Mouse (Mus musculus) forebrain, embryonic 12.5 days (tissue): ENCODE data around the gene Osbpl2. TPM values are rescaled to one million over a fixed set of nuclear protein-coding genes. Genes with fewer than 3 reads are reported as not detected.
A peak's percentile ranks its signal among the peaks of the same experiment; 100 is the strongest.

ENCODE experiments used
- ATAC-seq: fragments of 200-750 bp; cut with Nextera tagmentation; 2 replicates; pipeline ENCODE4 v1.8.0; 2017; ENCODE audit warnings: moderate TSS enrichment; ENCODE audit not compliant: low FRiP score
- H3K27ac ChIP-seq: fragments of 300-500 bp; sonication (generic); 2 replicates; pipeline ENCODE4 v1.5.1; 2016; ENCODE audit warnings: mild to moderate bottlenecking
- H3K27me3 ChIP-seq: fragments of 300-500 bp; sonication (generic); 2 replicates; pipeline ENCODE4 v1.6.1; 2016; ENCODE audit warnings: mild to moderate bottlenecking
- H3K36me3 ChIP-seq: fragments of 300-500 bp; sonication (generic); replicated peaks from 2 replicates; pipeline ENCODE4 v1.6.1; 2016; ENCODE audit warnings: mild to moderate bottlenecking
- H3K4me1 ChIP-seq: fragments of 300-500 bp; sonication (generic); 2 replicates; pipeline ENCODE4 v1.6.1; 2016
- H3K4me2 ChIP-seq: fragments of 300-500 bp; sonication (generic); 2 replicates; pipeline ENCODE4 v1.6.1; 2016; ENCODE audit warnings: mild to moderate bottlenecking, moderate library complexity
- H3K4me3 ChIP-seq: fragments of 300-500 bp; sonication (generic); replicated peaks from 2 replicates; pipeline ENCODE4 v1.5.1; 2016; ENCODE audit warnings: mild to moderate bottlenecking
- H3K9ac ChIP-seq: fragments of 300-500 bp; sonication (generic); 2 replicates; pipeline ENCODE4 v1.6.1; 2016; ENCODE audit warnings: mild to moderate bottlenecking
- H3K9me3 ChIP-seq: fragments of 300-500 bp; sonication (generic); 2 replicates; pipeline ENCODE4 v1.6.1; 2016
- WGBS: fragments of 180-500 bp; shearing (Covaris S2); methylation state at CpG from one replicate; pipeline ENCODE4 v1.1.7; 2016; 5-methylcytosine and 5-hydroxymethylcytosine counted together
- polyA plus RNA-seq: library from polyadenylated mRNA; unstranded; fragments of >200 nt; fragmentation: Nextera tagmentation; extraction: Ambion mirVana; gene quantifications from 2 replicates; pipeline ENCODE4 v1.2.1, GENCODE M21; 2016

Gene Osbpl2
- polyA plus RNA-seq, 1 experiment from 2014 or later: 46.2 TPM

DNA sequence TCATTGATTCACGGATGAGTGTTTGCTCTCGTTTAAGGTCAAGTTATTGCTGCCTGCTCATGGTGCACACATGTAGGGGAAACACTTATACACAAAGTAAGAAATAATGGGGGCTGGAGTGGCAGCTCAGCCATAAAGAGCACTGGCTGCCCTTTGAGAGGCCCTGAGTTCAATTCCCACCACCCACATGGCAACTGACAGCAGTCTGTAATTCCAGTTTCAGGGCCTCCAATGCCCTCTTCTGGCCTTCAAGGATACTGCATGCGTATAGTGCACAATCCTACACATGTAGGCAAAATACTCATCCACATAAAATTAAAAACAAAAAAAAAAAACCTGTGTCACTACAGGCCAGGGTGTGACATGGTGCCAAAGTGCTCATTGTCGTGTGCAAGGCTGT lies 31.6 kb upstream of the Osbpl2 start:
- Histone ChIP-seq H3K27me3 (no peaks in the 10 kb centered on the region), H3K27ac (no peak overlapping the region), H3K36me3 (peaks cover 27% of the 10 kb centered on the region), H3K4me1 (peaks cover 2% of the 10 kb centered on the region; the same call in 1 of the 2 replicates), H3K9me3 (no peaks in the 10 kb centered on the region), H3K4me3 (no peak overlapping the region), H3K4me2 (no peak overlapping the region), H3K9ac (no peak overlapping the region)
- WGBS: 94% methylated on average over 4 of the region's 4 CpGs
- ATAC-seq: no peak

DNA sequence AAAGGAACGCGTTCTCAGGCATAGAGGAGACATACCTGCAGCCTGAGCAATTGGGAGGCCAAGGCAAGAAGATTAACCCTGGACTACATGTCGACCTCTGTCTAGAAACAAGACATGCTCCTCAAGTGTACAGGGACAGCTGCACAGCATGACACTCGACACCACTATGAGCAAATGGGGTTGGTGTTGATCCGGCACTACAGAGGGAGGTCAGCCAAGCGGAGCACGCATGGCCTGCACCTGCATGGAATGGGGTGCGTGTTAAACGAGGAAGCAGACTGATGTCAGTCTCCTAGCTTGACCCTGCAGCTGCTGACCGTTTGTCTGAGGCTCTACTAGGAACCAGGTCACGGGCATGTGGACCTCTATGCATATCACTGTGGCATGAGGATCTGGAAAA lies 28.8 kb upstream of the Osbpl2 start:
- 72% methylated on average over 11 of the region's 11 CpGs for WGBS
- ATAC-seq: no peak
- H3K4me2 ChIP-seq: no peak overlapping the region
- no peaks in the 10 kb centered on the region for H3K9me3 ChIP-seq
- H3K27me3 ChIP-seq: no peaks in the 10 kb centered on the region
- peaks cover 4% of the 10 kb centered on the region for H3K4me1 ChIP-seq
- no peak overlapping the region for H3K27ac ChIP-seq
- no peak overlapping the region for H3K9ac ChIP-seq
- no peak overlapping the region for H3K4me3 ChIP-seq
- peaks cover 11% of the 10 kb centered on the region for H3K36me3 ChIP-seq

DNA sequence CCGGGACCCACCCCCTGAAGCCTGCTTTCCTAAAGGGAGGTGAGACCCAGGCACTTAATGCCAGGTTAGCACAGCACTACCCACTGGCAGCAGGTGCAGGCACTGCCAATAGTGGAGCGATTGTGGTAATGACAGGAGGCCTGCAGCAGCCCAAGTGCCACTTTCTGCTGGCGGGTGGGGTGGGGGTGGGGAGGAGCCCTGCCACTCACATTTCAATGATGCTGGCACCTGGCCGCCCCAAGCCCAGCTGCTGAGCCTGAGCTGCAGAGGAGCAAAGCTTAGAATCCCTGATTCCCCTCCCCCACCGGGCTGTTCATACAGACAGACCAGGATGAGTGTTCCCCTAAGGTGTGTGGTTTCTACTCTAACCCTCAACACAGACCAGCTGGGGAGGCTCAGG lies 23.4 kb upstream of the Osbpl2 start:
- Histone ChIP-seq H3K27ac (peak overlapping the region; percentile 32; the same call in 1 of the 2 replicates), H3K9ac (0 out of 2 replicates have a peak overlapping the region, but pooled peaks have one; percentile 12), H3K9me3 (no peaks in the 10 kb centered on the region), H3K4me3 (no peak overlapping the region), H3K27me3 (peaks cover 43% of the 10 kb centered on the region), H3K4me1 (peaks cover 31% of the 10 kb centered on the region), H3K36me3 (no peaks in the 10 kb centered on the region), H3K4me2 (no peak overlapping the region)
- WGBS: 34% methylated on average over 5 of the region's 5 CpGs
- ATAC-seq: peak; percentile 67

DNA sequence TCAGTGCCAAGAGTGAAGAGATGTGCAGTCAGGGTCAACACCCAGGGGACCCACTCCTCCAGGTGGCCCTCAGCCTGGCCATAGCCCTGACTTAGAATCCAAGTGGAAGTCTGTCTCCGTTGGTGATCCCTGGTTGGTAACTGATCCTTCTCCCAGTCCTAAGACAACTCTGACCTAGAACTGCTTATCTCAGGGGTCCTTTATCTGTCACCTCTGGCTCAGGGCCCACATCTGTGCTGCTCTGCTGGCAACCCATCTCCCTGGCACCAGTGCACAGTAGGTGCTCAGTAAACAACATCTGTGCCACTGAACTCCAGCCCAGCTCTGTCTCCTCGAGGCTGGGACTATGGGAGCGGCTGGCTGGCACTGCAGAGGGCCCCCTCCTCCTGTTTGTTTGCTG lies 21.5 kb upstream of the Osbpl2 start:
- H3K4me3 ChIP-seq: no peak overlapping the region
- peaks cover 62% of the 10 kb centered on the region for H3K27me3 ChIP-seq
- H3K4me2 ChIP-seq: no peak overlapping the region
- peaks cover 34% of the 10 kb centered on the region for H3K4me1 ChIP-seq
- 45% methylated on average over 3 of the region's 3 CpGs for WGBS
- no peaks in the 10 kb centered on the region for H3K36me3 ChIP-seq
- H3K27ac ChIP-seq: peak overlapping the region; percentile 50; the same call in 1 of the 2 replicates
- no peaks in the 10 kb centered on the region for H3K9me3 ChIP-seq
- peak; percentile 31; the same call in 1 of the 2 replicates for ATAC-seq
- no peak overlapping the region for H3K9ac ChIP-seq

DNA sequence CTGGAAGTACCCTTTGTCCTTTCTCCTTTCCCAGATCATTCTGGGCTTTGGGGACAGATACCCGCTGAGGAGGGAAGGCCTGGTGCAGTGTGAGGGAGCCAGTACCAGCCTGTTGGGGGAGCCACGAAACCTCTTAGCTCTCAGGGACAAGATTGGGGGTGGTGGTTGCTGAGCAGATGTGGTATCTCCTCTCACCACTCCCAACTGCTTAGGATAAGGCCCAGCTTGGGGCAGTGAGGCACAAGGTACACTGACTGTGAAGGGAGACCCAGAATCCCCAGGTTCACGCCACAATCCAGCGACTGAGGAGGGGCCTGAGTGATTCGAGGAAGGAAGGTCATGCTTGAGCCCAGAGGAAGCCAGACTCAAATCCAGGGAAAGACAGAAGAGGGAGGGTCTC lies 20.9 kb upstream of the Osbpl2 start:
- no peaks in the 10 kb centered on the region for H3K9me3 ChIP-seq
- WGBS: 36% methylated on average over 5 of the region's 5 CpGs
- 0 out of 2 replicates have a peak, but pooled peaks have one; percentile 15 for ATAC-seq
- no peak overlapping the region for H3K4me2 ChIP-seq
- no peak overlapping the region for H3K4me3 ChIP-seq
- H3K27me3 ChIP-seq: peaks cover 67% of the 10 kb centered on the region
- no peaks in the 10 kb centered on the region for H3K36me3 ChIP-seq
- H3K4me1 ChIP-seq: peaks cover 40% of the 10 kb centered on the region
- peak overlapping the region; percentile 50; the same call in 1 of the 2 replicates for H3K27ac ChIP-seq
- no peak overlapping the region for H3K9ac ChIP-seq

DNA sequence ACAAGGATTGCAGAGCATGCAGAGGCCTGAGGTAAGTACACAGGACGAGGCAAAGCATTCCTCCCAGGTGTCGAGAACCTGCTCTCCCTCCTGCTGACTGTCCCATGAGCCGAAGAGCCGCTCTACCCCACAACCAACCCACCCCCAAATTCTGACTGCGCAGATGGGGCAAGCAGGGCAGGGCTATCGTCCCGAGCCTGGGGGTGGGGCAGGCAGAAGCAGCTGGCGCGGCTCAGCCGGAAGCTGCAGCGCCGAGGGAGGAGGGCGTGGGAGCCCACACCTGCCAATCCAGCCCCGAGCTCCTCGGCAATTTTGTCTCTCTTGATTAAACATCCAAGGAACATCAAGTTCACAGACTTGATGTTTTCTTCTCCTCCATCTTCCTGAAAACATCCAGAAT lies 19.6 kb upstream of the Osbpl2 start:
- 13% methylated on average over 15 of the region's 15 CpGs for WGBS
- H3K4me2 ChIP-seq: peak overlapping the region; percentile 6; the same call in 1 of the 2 replicates

DNA sequence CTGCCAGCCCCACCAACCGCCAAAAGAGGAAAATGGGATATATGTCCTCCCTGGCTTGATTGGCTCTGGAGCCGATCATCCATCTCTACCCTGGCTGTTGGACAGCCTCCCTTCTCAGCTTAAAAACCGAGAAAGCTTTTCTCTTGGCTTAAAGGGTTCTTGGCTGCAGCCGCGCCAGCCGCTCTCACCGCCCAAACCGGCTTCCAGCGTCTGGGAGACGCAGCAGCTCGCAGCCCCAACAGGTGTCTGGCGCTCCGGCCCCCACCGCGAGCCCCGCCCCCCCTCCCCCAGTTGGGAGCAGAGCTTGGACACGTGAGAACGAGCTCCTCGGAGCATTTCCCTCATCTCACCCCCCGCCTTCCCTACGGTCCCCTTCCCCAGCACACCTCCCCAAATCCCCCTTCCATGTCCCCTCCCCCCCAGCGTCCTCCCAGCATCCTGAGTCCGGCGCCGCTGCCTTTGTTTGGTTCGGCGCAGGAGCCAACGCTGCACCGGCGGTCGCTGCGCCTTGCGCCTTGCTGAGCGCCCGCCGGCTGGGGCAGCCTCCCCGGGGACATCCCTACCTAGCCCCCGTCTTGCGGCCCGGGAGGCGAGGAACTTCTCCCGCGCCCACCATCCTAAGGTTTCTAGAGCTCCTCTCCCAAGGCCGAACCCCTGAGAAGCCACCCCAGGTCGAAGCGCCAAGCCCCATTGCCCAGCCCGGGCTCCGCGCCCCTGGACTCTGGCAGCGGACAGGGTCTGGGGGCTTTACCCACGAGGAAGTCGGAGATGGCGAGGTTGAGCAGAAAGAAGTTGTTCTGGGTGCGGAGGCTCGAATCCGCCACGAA lies 15.7 kb upstream of the Osbpl2 start:
- H3K27ac ChIP-seq: no peak overlapping the region
- H3K27me3 ChIP-seq: peaks cover 81% of the 10 kb centered on the region
- H3K36me3 ChIP-seq: no peaks in the 10 kb centered on the region
- no peak for ATAC-seq
- WGBS: under 1% methylated on average over 55 of the region's 57 CpGs
- peak overlapping the region; percentile 96 for H3K4me2 ChIP-seq
- peaks cover 48% of the 10 kb centered on the region for H3K4me1 ChIP-seq
- peak overlapping the region; percentile 57 for H3K4me3 ChIP-seq
- peak overlapping the region; percentile 62 for H3K9ac ChIP-seq
- no peaks in the 10 kb centered on the region for H3K9me3 ChIP-seq

More for the DNA sequence above, 19.6 kb upstream of the Osbpl2 start:
- Histone ChIP-seq H3K4me1 (peaks cover 51% of the 10 kb centered on the region), H3K27ac (no peak overlapping the region), H3K36me3 (no peaks in the 10 kb centered on the region), H3K4me3 (no peak overlapping the region), H3K27me3 (peaks cover 81% of the 10 kb centered on the region), H3K9ac (no peak overlapping the region), H3K9me3 (no peaks in the 10 kb centered on the region)
- no peak for ATAC-seq

DNA sequence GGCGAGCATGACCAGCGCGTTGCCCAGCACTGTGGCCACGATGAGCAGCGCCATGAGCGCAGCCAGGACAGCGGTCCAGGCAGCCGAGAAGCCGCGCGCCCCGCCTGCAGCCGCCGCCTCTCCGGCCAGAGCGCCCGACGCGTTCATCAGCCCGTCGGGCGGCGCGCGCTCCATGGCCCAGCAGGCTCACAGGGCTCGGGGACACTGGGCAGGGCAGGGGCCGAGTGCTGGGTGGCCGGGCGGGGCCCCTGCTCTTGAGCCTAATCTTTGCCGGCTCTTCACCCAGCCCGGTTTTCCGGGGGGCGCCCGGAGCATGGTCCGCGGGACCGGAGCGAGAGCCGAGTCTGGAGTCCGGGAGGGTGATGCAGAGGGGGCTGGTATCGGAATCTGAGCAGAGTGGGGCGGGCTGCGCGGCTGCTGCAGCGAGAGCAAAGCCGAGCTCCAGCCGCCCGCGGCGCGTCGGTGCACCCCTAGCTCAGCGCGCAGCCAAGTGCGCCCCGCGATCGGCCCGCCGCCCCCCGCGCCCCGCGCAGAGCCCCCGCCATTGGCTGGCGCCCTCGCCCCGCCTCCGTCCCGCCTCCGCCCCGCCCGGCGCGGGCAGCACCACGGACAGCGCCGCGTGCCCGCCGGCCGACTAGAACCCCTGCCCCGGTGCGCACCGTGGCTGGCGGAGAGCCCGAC lies 15.0 kb upstream of the Osbpl2 start, which contains the start of gene Hrh3:
TSS of gene Hrh3 (minus strand) at position 511 of the 681 bp plus-strand sequence.
- H3K27me3 ChIP-seq: peaks cover 74% of the 10 kb centered on the region
- WGBS: under 1% methylated on average over 74 of the region's 87 CpGs
- peaks cover 44% of the 10 kb centered on the region for H3K4me1 ChIP-seq
- peak within 1 kb of the TSS; percentile 62 for H3K9ac ChIP-seq
- no peaks in the 10 kb centered on the region for H3K36me3 ChIP-seq
- peak within 1 kb of the TSS; percentile 57 for H3K4me3 ChIP-seq
- H3K9me3 ChIP-seq: no peaks in the 10 kb centered on the region
- peak; percentile 86 for ATAC-seq
- no peak within 1 kb of the TSS for H3K27ac ChIP-seq
- H3K4me2 ChIP-seq: peak within 1 kb of the TSS; percentile 96

DNA sequence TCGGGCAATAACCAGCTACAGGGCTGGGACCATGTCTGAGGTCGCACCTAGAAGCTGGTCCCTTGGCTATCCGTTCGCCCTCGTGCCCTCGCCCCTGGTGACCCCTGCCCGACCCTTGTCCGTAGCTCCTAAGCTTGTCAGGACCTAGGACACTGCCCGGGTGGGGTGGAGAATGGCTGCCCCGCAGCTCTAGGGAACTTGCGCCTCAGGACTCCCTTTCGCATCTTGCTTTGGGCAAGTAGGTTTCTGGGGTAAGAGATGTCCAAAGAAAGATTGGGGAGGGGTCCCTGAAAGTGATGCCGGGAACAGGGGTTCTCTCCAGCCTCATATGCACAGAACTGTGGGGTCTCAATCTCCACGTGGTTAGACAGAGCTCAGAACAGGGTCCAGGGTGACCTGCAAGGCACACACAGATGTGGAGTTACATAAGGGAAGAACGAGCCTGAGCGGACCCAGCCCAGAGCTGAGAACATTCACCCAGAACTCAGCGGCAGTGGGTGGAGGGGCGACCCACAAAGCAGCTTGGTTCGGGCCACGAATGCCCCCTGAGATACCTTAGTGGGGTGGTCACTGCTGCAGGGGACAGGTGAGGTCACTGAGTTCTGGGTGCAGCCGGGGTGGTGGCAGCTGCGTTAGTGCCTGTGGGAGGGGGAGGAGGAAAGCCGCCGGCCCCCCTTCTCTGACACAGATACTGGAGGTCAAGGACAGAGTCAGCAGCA lies 14.3 kb upstream of the Osbpl2 start:
- Histone ChIP-seq H3K4me2 (peak overlapping the region; percentile 96), H3K9me3 (no peaks in the 10 kb centered on the region), H3K36me3 (no peaks in the 10 kb centered on the region), H3K4me1 (peaks cover 37% of the 10 kb centered on the region), H3K4me3 (peak overlapping the region; percentile 57), H3K27ac (no peak overlapping the region), H3K9ac (peak overlapping the region; percentile 62; the same call in 1 of the 2 replicates), H3K27me3 (peaks cover 68% of the 10 kb centered on the region)
- WGBS: 6% methylated on average over 24 of the region's 24 CpGs
- peak; percentile 24 for ATAC-seq

DNA sequence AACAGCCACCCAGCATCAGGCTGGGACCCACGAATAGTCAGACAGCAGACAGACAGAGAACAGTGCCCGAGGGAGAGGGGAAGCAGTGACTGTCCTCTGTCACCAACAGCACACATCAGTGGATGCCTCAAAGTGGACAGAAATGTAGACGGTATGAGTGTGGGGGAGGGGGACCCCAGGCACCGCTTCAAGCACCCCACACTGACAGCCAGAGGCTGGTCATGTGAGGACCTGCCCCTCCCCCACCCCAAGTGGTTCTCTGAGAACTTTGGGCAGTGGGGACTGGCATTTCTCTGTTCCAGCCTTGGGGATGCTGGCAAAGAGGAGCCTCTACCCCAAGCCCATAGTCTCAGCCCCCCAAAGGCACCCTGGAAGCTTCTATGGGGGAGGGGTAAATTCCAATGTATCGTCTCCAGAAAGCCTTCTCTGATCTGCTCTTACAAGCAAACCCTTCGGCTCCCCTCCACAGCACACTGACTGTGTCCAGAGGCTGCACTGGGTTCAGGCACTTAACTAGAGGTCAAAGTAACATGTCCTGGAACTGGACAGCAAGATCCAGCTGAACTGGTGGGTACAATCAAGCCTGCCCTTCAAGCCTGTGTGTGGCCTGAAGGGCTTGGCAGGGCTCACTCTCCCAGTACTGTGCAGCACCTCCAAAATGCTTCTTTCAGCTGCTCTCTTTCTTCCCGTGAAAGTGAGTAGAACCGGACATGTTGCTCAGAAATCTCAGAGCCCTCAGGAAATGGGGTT lies 13.5 kb upstream of the Osbpl2 start:
- WGBS: 21% methylated on average over 8 of the region's 8 CpGs
- no peak overlapping the region for H3K27ac ChIP-seq
- H3K36me3 ChIP-seq: no peaks in the 10 kb centered on the region
- H3K9me3 ChIP-seq: no peaks in the 10 kb centered on the region
- H3K4me3 ChIP-seq: no peak overlapping the region
- no peak for ATAC-seq
- 0 out of 2 replicates have a peak overlapping the region, but pooled peaks have one; percentile 96 for H3K4me2 ChIP-seq
- H3K4me1 ChIP-seq: peaks cover 31% of the 10 kb centered on the region
- peaks cover 65% of the 10 kb centered on the region for H3K27me3 ChIP-seq
- no peak overlapping the region for H3K9ac ChIP-seq

DNA sequence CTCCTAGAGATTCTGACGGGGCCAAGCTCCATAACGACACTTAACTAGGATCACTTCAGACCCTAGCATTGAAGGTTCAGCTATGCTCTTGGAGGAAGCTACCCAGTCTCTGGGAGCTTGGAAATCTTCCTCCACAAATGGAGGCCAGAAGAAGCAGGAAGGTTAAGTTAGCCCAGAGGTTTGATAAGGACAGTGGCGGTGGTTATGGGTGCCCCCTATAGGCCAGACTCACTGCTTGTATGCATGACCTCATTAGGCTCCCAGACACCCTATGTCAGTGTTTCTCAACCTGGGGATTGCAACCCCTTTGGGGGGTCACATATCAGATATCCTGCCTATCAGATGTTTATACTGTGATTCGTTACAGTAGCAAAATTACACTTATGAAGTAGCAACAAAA lies 12.0 kb upstream of the Osbpl2 start:
- H3K27me3 ChIP-seq: peaks cover 50% of the 10 kb centered on the region
- no peak overlapping the region for H3K27ac ChIP-seq
- no peak overlapping the region for H3K9ac ChIP-seq
- peaks cover 31% of the 10 kb centered on the region for H3K4me1 ChIP-seq
- H3K4me2 ChIP-seq: no peak overlapping the region
- H3K36me3 ChIP-seq: no peaks in the 10 kb centered on the region
- H3K4me3 ChIP-seq: no peak overlapping the region
- H3K9me3 ChIP-seq: no peaks in the 10 kb centered on the region
- 70% methylated on average over 4 of the region's 4 CpGs for WGBS
- ATAC-seq: no peak
